Mouse (Mus musculus) ES-Bruce4 (cell line): ENCODE results near the gene Pus3.

Experiments used
- CTCF ChIP-seq: IDR thresholded peaks from one replicate; pipeline ENCODE4 v1.8.1; 2011; ENCODE audit warnings: low read depth, low read length
- POLR2A ChIP-seq: IDR thresholded peaks from one replicate; pipeline ENCODE4 v1.8.1; 2011; ENCODE audit warnings: low read length; ENCODE audit not compliant: insufficient read depth

- no peak for TF ChIP-seq CTCF
- no peak for TF ChIP-seq POLR2A
Measured at GRCm38 (mm10) chr9:35574416-35574815, 16.0 kb downstream of the Pus3 start.
